Mouse (Mus musculus) midbrain, postnatal 0 days (tissue): ENCODE measurements around the gene Galt. TPM values are rescaled to one million over a fixed set of nuclear protein-coding genes. Genes with fewer than 3 reads are reported as not detected.

Source experiments
- ATAC-seq: fragments of 200-750 bp; cut with Nextera tagmentation; 2 replicates; pipeline ENCODE4 v1.8.0; 2017; ENCODE audit warnings: moderate number of reproducible peaks, mild to moderate bottlenecking, moderate TSS enrichment, moderate library complexity; ENCODE audit not compliant: low FRiP score
- DNase-seq: peaks from one replicate; pipeline ENCODE4 v3.0.0-alpha.2; 2015; ENCODE audit warnings: low spot score
- H3K27ac ChIP-seq: fragments of 300-500 bp; sonication (generic); 2 replicates; pipeline ENCODE4 v1.5.1; 2014; ENCODE audit warnings: low read depth, mild to moderate bottlenecking, low read length, mixed read lengths
- H3K27me3 ChIP-seq: fragments of 300-500 bp; sonication (generic); 2 replicates; pipeline ENCODE4 v1.6.1; 2014; ENCODE audit warnings: low read length, control low read depth, mixed read lengths; ENCODE audit not compliant: insufficient read depth
- H3K36me3 ChIP-seq: fragments of 300-500 bp; sonication (generic); 2 replicates; pipeline ENCODE4 v1.6.1; 2014; ENCODE audit warnings: low read length, control low read depth, mixed read lengths; ENCODE audit not compliant: insufficient read depth
- H3K4me1 ChIP-seq: fragments of 300-500 bp; sonication (generic); 2 replicates; pipeline ENCODE4 v1.6.1; 2014; ENCODE audit warnings: mild to moderate bottlenecking, control low read depth, antibody characterized with exemption, low read length, mixed read lengths; ENCODE audit not compliant: insufficient read depth
- H3K4me2 ChIP-seq: fragments of 300-500 bp; sonication (generic); 2 replicates; pipeline ENCODE4 v1.6.1; 2014; ENCODE audit warnings: low read depth, mild to moderate bottlenecking, low read length, mixed read lengths; ENCODE audit not compliant: poor library complexity, severe bottlenecking
- H3K4me3 ChIP-seq: fragments of 300-500 bp; sonication (generic); 2 replicates; pipeline ENCODE4 v1.5.1; 2014; ENCODE audit warnings: low read depth, mild to moderate bottlenecking, low read length, moderate library complexity
- H3K9ac ChIP-seq: fragments of 300-500 bp; sonication (generic); replicated peaks from 2 replicates; pipeline ENCODE4 v1.6.1; 2014; ENCODE audit warnings: mild to moderate bottlenecking, low read length, moderate library complexity, mixed read lengths; ENCODE audit not compliant: poor library complexity, severe bottlenecking
- H3K9me3 ChIP-seq: fragments of 300-500 bp; sonication (generic); 2 replicates; pipeline ENCODE4 v1.6.1; 2016; ENCODE audit warnings: low read length, control low read depth
- CTCF ChIP-seq: IDR thresholded peaks from 2 replicates; pipeline ENCODE4 v1.5.1; 2016; ENCODE audit warnings: antibody characterized with exemption, mild to moderate bottlenecking
- WGBS: fragments of 180-500 bp; shearing (Covaris S2); extraction: QIAGEN DNeasy Blood & Tissue Kit; methylation state at CpG from one replicate; pipeline ENCODE4 v1.1.7; 2014; 5-methylcytosine and 5-hydroxymethylcytosine counted together
- polyA plus RNA-seq: library from polyadenylated mRNA; unstranded; fragments of >200 nt; fragmentation: Nextera tagmentation; extraction: Ambion mirVana; gene quantifications from 2 replicates; pipeline ENCODE4 v1.2.1, GENCODE M21; 2015
- total RNA-seq: library from RNA; depleted of rRNA; stranded (reverse); fragments of >200 nt; gene quantifications from 2 replicates; pipeline ENCODE4 v1.2.3, GENCODE M21; 2014; rRNA removed

The Galt gene
- total RNA-seq (53.7 and 68.1 TPM in 2 replicates), polyA plus RNA-seq (54.0 and 60.0 TPM in 2 replicates)

- DNase-seq = no peak
These were observed at the start of gene Galt for GRCm38 (mm10) chr4:41754797-41755337. TSS of gene Galt (plus strand) at chr4:41755228.

GRCm38 (mm10) chr4:41705922-41706754 lies 48.9 kb upstream of the Galt start:
- no peaks in the 10 kb centered on the region for H3K9me3 ChIP-seq
- ATAC-seq (no peak), DNase-seq (no peak)
- H3K4me2 ChIP-seq = peak overlapping the region; percentile 28; the same call in 1 of the 2 replicates
- TF ChIP-seq CTCF = no peak
- H3K36me3 ChIP-seq = no peaks in the 10 kb centered on the region
- no peak overlapping the region for H3K27ac ChIP-seq
- H3K4me3 ChIP-seq = no peak overlapping the region
- peaks cover 8% of the 10 kb centered on the region; the same call in 1 of the 2 replicates for H3K4me1 ChIP-seq
- no peaks in the 10 kb centered on the region for H3K27me3 ChIP-seq
- no peak overlapping the region; the same call in 1 of the 2 replicates for H3K9ac ChIP-seq
- WGBS = 47% methylated on average over 19 of the region's 19 CpGs

More at GRCm38 (mm10) chr4:41754797-41755337, at the start of gene Galt:
- Histone ChIP-seq H3K4me1 (no peaks in the 10 kb centered on the region; the same call in 1 of the 2 replicates), H3K27ac (peak within 1 kb of the TSS; percentile 83), H3K4me2 (peak within 1 kb of the TSS; percentile 88), H3K36me3 (0 out of 2 replicates have a peak, but pooled peaks cover 4% of the 10 kb centered on the region), H3K27me3 (no peaks in the 10 kb centered on the region), H3K9ac (peak within 1 kb of the TSS; percentile 76), H3K9me3 (no peaks in the 10 kb centered on the region), H3K4me3 (peak within 1 kb of the TSS; percentile 77)
- peak; percentile 59 for ATAC-seq
- 15% methylated on average over 14 of the region's 14 CpGs for WGBS
- TF ChIP-seq CTCF = no peak

DNA sequence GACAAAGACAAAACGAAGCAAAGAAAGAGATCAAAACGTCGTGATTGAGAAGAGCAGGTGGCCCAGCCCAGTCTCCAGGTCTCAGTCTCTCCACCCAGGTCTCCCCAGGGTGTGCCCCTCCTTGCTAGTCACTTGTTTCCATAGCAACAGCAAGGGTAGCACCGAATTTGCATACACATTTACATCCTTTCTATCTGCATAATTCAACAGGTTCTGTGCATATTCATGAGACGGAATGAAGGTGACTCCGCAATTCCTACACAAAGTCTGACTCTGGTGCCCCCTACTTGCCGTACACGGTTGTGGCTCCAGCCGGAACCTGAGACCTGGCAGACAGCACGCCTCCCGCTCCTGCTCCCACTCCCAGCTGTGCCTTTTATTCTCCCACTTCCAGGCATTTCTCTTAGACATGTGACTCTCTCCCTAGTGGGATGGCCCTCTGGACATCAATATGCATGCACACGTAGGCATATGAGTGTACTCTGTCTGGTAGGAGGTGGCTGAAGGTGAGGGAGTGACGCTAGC lies 48.0 kb upstream of the Galt start:
- under 1% methylated on average over 13 of the region's 13 CpGs for WGBS
- DNase-seq (peak; percentile 88), ATAC-seq (peak; percentile 84)
- no peak overlapping the region; the same call in 1 of the 2 replicates for H3K9ac ChIP-seq
- peak overlapping the region; percentile 59 for H3K27ac ChIP-seq
- no peaks in the 10 kb centered on the region for H3K36me3 ChIP-seq
- no peak overlapping the region for H3K4me3 ChIP-seq
- peaks cover 12% of the 10 kb centered on the region for H3K4me1 ChIP-seq
- H3K27me3 ChIP-seq = no peaks in the 10 kb centered on the region
- H3K4me2 ChIP-seq = peak overlapping the region; percentile 28; the same call in 1 of the 2 replicates
- no peaks in the 10 kb centered on the region for H3K9me3 ChIP-seq
- TF ChIP-seq CTCF = peak; percentile 88

- H3K4me2 ChIP-seq = no peak overlapping the region
- peaks cover 18% of the 10 kb centered on the region for H3K4me1 ChIP-seq
- no peak overlapping the region for H3K4me3 ChIP-seq
- 35% methylated on average over 8 of the region's 8 CpGs for WGBS
- H3K27me3 ChIP-seq = no peaks in the 10 kb centered on the region
- ATAC-seq (peak; percentile 36; the same call in 1 of the 2 replicates), DNase-seq (peak; percentile 87)
- H3K36me3 ChIP-seq = no peaks in the 10 kb centered on the region
- no peak overlapping the region for H3K27ac ChIP-seq
- H3K9me3 ChIP-seq = no peaks in the 10 kb centered on the region
- H3K9ac ChIP-seq = no peak overlapping the region
- peak; percentile 88 for TF ChIP-seq CTCF
These were observed 46.8 kb upstream of the Galt start for GRCm38 (mm10) chr4:41708192-41708745.

GRCm38 (mm10) chr4:41710229-41710628 lies 44.8 kb upstream of the Galt start:
- Histone ChIP-seq H3K36me3 (no peaks in the 10 kb centered on the region), H3K4me3 (no peak overlapping the region), H3K9me3 (no peaks in the 10 kb centered on the region), H3K27ac (no peak overlapping the region), H3K27me3 (no peaks in the 10 kb centered on the region), H3K4me2 (no peak overlapping the region), H3K4me1 (peaks cover 21% of the 10 kb centered on the region), H3K9ac (no peak overlapping the region)
- ATAC-seq = no peak
- DNase-seq = no peak
- WGBS = 74% methylated on average over 4 of the region's 4 CpGs
- peak; percentile 45 for TF ChIP-seq CTCF
